Mouse (Mus musculus) heart, adult 8-10 months (tissue): Measurements from ENCODE around the gene Dhcr7. TPM values are rescaled to one million over a fixed set of nuclear protein-coding genes. Genes with fewer than 3 reads are reported as not detected.

Experiments used
- DNase-seq: peaks from one replicate; pipeline ENCODE4 v3.0.0; 2022; ENCODE audit warnings: low spot score
- microRNA-seq: library from miRNA; unstranded; fragments of <30 nt; microRNA quantifications from one replicate; pipeline ENCODE4 v1.2.0, GENCODE M21; 2022
- total RNA-seq, 4 experiments: library from RNA; stranded (reverse); gene quantifications; 2 replicates each; pipeline ENCODE4 v1.2.4; 2022

Gene Dhcr7
- total RNA-seq, 4 experiments from 2014 or later: 4.9 to 6.7 (median 5.5) TPM

DNA sequence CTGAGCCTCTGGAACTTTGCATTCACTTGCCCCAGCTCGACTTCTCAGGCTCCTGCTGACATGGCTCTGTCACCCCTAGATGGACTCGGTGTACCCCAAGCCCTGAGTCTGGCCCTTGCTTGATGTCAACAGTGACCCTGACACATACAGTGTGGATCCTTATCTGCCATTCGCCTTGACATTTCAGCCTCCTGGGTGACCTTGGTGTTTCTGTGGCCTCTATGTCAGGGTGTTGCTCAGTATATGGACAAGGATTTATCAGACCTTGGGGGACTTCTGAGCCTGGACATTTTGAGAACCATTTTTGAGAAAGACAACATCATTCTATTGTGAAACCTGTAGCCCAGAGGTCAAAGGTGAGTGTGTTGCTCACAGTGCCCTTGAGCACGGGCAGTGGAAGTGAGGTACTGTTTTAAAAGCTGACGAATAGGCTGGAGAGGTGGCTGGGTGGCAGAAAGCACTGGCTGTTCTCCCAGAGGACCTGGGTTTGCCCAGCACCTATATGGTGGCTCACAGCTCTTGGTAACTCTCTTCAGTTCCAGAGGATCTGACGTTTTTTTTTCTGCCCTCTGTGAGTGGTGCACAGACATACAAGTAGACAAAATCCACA, 10.7 kb downstream of the Dhcr7 start:
- no peak for DNase-seq

GRCm38 (mm10) chr7:143834316-143834715, 11.4 kb downstream of the Dhcr7 start:
- no peak for DNase-seq

GRCm38 (mm10) chr7:143834972-143835371, 12.0 kb downstream of the Dhcr7 start:
- DNase-seq: no peak

DNA sequence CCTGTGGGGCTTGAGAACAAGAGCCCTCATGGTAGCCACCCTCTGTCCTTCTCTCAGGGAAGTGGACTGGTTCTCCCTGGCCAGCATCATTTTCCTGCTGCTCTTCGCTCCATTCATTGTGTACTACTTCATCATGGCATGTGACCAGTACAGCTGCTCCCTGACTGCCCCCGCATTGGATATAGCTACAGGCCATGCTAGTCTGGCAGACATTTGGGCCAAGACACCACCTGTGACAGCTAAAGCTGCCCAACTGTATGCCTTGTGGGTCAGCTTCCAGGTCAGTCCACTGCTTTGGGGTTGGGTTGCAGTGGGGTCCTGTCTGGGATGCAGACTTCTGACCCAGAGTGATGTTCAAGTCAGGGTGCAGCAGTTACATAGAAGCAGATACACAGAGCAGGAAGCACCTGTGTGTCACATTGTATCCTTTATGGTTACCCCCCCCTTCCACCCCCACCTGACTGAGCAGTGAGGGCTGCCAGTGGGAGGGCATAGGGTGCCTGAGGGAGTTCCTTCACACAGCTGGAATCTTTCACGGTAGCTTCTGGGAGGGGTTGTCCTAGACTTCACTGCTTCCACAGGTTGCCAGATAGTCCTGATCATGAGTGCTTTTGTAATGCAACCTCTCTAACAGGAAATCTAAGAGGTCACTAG, 14.9 kb downstream of the Dhcr7 start:
- no peak for DNase-seq

DNA sequence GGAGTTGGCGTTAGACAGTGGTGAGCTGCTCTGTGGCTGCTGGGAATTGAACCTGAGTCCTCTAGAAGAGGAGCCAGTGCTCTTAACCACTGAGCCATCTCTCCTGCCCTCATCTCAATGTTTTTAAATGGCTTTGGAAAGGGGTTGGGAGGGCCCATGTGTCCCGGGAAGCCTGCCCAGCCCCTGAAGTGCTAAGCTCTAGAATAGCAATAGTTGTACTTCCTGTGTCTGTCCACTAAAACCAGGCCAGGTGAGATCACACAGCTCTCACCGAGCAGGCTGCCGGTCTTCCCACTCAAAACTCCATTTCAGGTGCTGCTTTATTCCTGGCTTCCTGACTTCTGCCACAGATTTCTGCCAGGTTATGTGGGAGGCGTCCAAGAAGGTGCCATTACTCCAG, 17.2 kb downstream of the Dhcr7 start:
- DNase-seq: no peak

DNA sequence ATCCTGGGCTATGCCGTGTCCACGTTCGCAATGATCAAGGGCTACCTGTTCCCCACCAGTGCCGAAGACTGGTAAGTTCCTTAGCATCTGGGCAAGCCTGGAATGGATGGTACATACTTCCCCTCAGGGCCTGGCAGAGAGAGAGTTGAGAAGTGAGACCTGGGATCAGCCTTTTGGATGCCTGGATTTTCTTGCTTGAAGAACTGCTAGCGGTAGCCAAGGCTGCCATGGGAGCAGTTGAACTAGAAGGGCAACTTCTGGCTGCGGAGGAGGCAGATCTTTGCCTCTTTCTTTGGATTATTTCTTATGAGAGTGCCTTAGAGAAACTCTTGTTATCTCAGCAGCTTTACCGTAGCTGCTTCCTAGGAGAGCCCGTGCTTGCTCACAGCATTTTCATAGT, 18.4 kb downstream of the Dhcr7 start:
- no peak for DNase-seq

GRCm38 (mm10) chr7:143848127-143848767, 25.3 kb downstream of the Dhcr7 start:
- DNase-seq: no peak

- no peak for DNase-seq
Measured at GRCm38 (mm10) chr7:143848768-143849482, 26.0 kb downstream of the Dhcr7 start.

- DNase-seq: no peak
Measured at GRCm38 (mm10) chr7:143866538-143866937, 43.6 kb downstream of the Dhcr7 start, which contains the start of gene Gm498. Gene Gm498, plus strand, starts transcription at chr7:143866838.

GRCm38 (mm10) chr7:143868874-143869273, 45.9 kb downstream of the Dhcr7 start:
- DNase-seq: no peak

DNA sequence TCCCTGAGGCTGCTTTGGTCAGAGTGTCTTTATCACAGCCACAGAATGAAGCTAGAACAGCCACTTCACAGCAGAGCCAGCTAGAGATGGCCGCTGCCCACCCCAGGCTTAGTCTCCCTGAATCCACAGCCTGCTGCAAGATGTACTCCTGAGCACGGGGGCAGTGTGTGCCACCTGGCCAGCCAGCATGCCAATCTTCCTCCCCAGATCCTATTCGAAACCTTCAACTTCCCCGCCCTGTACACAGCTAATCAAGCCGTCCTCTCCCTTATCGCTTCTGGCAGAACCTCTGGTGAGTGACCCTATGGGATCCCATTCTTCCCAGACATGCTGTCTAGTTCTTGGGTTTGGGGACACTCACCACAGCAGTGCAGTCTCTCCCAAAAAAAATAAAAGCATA, 60.8 kb downstream of the Dhcr7 start:
- no peak for DNase-seq

DNA sequence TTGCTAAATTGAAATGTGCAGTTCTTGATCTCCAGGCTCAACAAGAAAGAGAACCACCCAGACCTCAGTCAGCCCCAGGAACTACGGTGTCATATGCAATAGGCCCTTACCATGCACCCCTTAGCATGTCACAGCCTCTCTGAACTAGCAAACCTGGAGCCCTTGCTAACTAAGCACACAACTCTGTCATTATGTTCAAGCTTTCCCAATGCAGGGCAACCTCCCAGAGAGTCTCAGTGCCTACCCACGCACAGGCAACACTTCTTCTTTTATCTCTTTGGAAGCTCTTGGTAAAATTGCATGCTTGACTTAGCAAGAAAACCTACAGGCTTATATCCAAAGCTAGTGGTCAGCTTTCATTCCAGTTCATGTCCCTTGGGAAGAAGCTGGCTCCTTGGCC, 68.2 kb downstream of the Dhcr7 start:
- DNase-seq: no peak

DNA sequence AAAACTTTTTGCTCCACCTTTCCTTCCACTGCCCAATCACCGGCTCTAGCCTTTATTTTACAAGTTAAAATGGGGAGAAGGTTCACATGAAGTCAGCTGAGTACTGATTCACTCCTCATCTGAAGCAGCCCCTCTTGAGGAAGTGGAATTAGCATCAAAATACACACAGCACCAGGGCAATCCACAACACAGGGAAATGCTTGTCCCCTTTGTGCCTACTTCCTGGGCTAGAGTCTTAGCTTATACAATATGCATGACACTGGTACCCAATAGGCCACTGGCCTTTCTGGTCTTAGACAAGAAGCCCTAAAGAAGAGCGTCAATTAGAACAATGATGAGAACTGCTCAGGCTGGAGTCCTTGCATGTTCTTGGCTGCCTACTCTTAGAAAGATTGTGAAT, 69.4 kb downstream of the Dhcr7 start:
- DNase-seq: no peak

Small RNA genes lying within 50 kb of the gene (microRNA-seq; reads per million reads assigned to microRNA genes)
- gene Gm22064: not detected

Other genes with a start within 250 kb of the Dhcr7 start
- gene Cars, start 223.1 kb upstream of the Dhcr7 start, total RNA-seq: 10 to 100 TPM; 18.4 to 25.1 (median 22.4) TPM
- gene Tnfrsf26, start 194.4 kb upstream of the Dhcr7 start, total RNA-seq: under 1 TPM; 0.19 to 0.80 (median 0.57) TPM
- 1 to 10 TPM; 2.5 to 3.1 (median 2.9) TPM for gene Tnfrsf22, start 173.5 kb upstream of the Dhcr7 start, total RNA-seq
- gene Tnfrsf23, start 137.3 kb upstream of the Dhcr7 start, total RNA-seq: 1 to 10 TPM; 2.9 to 6.1 (median 3.7) TPM
- gene Osbpl5, start 66.2 kb upstream of the Dhcr7 start, total RNA-seq: 10 to 100 TPM; 17.1 to 29.4 (median 20.3) TPM
- gene Mrgprg, start 56.2 kb upstream of the Dhcr7 start, total RNA-seq: not detected
- 1 to 10 TPM; 1.6 to 1.8 (median 1.6) TPM for gene Mrgpre, start 38.6 kb upstream of the Dhcr7 start, total RNA-seq
- 1 to 10 TPM; 4.9 to 6.3 (median 5.2) TPM for gene Nadsyn1, start 296 bp upstream of the Dhcr7 start, total RNA-seq
- gene Gm498, start 43.7 kb downstream of the Dhcr7 start, total RNA-seq: not detected
- under 1 TPM; 0.16 to 0.38 (median 0.24) TPM for gene Shank2, start 178.8 kb downstream of the Dhcr7 start, total RNA-seq